Mouse (Mus musculus) brain, embryonic 14.5 days (tissue): ENCODE measurements at regions not wholly inside any gene's neighbourhood (a gene's known extent, or its start where the extent isn't known, plus 50 kb on each side); places are given as distances from the start of the nearest gene placed in this dataset.

ENCODE experiments used
- CTCF ChIP-seq: fragments of 200-500 bp; IDR thresholded peaks from 2 replicates; pipeline ENCODE4 v1.5.1; 2012; ENCODE audit warnings: inconsistent platforms, mild to moderate bottlenecking, moderate library complexity, borderline replicate concordance; ENCODE audit not compliant: insufficient read depth, insufficient read length; ENCODE audit errors: extremely low read depth
- POLR2A ChIP-seq: fragments of 200-500 bp; IDR thresholded peaks from 2 replicates; pipeline ENCODE4 v1.6.1; 2012; ENCODE audit warnings: mild to moderate bottlenecking, inconsistent platforms, borderline replicate concordance; ENCODE audit not compliant: poor library complexity, insufficient read depth, insufficient read length, severe bottlenecking; ENCODE audit errors: extremely low read depth

DNA sequence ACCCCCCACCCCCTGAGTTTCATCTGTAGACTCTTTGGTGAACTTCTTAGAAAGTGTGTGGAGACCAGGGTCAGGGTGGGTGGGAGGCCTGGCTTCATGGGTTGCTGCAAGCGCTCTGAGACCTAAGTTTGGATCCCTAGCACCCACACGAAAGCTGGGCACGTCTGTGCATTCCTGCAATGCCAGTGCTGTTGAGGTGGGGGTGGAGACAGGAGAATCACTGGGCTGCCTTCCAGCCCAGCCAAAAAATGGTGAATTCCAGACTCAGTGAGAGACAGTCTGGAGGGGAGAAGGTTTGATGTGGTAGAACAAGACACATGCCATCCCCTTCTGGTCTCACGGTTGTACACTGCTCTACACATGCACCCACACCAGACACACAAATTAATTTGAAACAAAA is 113.8 kb downstream of the Gadd45g start:
- TF ChIP-seq POLR2A: no peak
- no peak for TF ChIP-seq CTCF
